Mouse (Mus musculus): ENCODE measurements around the gene 4930442H23Rik.

- TF ChIP-seq CTCF (conservative IDR thresholded peaks at IDR 0.05; ENCODE audit: low read length): no peak
- no peak for TF ChIP-seq POU5F1 (IDR thresholded peaks at IDR 0.05; ENCODE audit: borderline replicate concordance, low read length)
- no peak for TF ChIP-seq NANOG (IDR thresholded peaks at IDR 0.05; ENCODE audit: borderline replicate concordance, low read length)
Observed at GRCm38 (mm10) chr10:81233226-81233585, 49.6 kb upstream of the 4930442H23Rik start.
